Mouse (Mus musculus) yolk sac, embryonic 10.5 days (tissue): ENCODE data around the gene Gm49366.
"Not testable (repeated sequence)": the region's sequence is repeated elsewhere in the genome, so short reads cannot be mapped to it uniquely, and the experiment has no call there.

Experiments
- DNase-seq: peaks from one replicate; pipeline ENCODE4 v3.0.0-alpha.2; 2017; ENCODE audit warnings: low spot score

Gene Gm49366

DNA sequence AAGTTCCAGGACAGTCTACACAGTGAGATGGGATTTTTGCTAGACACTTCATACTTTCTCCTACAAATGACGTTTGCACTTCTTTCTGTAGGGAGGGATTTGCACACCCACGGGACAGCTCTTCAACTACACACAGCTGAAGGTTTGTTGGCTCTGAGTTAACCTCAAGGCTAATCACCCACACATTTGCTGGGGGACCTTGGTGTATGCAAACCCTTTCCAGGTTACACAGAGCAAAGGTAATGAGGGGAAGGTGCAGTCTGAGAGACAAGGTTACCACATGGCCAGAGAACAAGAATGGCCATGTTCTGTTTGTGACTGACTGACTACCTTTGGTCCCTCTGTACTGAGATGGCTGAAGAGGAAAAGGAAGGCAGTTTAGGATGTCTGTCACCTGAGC lies 45.1 kb downstream of the Gm49366 start:
- DNase-seq: no peak

DNA sequence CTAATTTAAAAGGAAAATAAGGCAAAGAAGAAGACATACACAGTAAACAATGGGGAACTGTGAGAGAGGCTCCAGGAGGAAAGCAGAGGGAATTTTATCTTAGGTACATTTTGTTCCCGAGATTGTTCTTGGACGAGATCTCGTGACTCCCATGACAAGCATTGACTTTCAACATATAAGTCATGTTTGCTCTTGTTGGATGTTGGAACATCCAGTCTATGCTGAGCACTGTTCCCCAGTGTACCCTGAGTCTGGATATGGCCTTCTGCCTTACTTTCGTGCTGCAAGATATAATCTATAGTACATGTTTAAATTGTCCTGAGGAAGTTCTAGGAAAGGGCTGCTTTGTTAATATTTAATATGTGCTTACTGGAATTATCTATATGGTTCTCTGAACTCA lies 45.8 kb downstream of the Gm49366 start:
- no peak for DNase-seq

DNA sequence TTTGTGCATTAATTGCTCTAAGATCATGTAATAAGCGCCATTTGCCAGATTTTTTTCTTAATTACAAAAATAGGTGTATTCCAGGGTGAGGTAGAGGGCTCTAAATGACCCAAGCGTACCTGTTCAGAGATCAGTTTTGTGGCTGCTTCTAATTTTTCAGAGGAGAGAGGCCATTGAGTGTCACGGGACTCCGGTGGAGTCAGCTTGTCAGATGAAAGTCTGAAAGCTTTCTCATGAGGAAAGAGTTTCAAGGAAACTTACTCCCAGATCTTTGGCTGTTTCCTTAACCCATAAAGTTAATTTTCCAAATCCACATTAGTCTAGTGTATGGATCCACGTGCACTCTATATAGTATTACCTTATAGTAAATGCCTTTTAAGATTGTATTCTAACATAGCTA lies 55.9 kb downstream of the Gm49366 start:
- DNase-seq: not testable (repeated sequence)

DNA sequence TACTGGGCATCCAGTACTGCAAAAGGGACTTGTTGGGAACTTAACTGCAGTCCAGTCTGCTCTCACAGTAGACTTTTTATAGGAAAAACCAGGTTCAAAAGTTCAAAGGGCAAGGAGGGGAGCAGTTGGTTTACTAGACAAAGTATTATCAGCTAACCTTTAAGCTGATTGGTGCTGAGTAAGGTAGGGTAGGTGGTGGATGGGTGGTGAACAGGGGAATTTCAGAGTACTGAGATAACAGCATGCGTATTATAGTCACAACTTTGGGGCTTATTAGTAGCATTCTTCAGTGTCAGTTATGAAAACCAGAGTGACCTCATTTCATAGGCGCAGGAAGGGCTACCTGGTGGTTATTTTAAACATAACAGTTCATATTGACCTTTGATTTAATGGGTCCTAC lies 60.9 kb downstream of the Gm49366 start:
- DNase-seq: peak; percentile 54

DNA sequence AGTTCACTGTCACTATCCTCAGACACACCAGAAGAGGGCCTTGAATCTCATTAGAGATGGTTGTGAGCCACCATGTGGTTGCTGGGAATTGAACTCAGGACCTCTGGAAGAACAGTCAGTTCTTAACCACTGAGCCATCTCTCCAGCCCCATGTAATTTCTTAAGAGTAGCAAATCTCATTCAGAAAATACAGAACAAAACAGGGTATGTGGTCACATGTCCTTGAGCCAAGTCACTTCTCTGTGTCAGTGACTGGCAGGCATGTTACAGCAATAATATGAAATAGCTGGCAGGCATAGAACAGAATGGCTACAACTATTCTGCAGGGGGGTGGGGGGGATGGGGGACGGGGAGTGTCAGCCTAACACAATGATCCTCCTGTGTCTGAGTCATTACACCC lies 61.3 kb downstream of the Gm49366 start:
- DNase-seq: no peak

DNA sequence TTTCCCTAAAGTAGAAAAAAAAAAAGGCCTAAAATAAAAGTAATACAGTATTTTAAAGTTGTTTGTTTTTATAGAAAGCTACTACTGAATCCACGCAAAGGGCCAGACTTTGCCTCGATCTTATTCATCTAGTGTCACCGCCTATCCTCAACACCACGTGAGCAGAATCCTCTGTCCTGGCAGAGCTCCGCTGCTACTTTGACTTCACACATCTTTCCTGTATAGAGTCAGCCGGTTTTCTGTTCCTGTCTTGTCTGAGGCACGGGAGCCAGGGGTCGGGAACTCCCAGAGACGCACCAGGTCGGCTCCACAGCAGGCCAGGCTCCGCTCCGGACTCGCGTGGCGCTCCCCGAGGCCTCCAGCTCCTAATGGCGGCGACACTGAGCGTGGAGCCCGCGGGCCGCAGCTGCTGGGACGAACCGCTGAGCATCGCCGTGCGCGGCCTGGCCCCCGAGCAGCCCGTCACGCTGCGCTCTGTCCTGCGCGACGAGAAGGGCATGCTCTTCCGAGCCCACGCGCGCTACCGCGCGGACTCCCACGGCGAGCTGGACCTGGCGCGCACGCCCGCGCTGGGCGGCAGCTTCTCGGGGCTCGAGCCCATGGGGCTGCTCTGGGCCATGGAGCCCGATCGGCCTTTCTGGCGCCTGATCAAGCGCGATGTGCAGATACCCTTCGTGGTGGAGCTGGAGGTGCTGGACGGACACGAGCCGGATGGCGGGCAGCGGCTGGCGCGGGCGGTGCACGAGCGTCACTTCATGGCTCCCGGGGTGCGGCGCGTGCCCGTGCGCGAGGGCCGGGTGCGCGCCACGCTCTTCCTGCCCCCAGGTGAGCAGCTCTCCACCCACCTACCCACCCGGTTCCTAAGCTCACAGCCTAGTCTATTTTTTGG lies 62.1 kb downstream of the Gm49366 start, which contains the start of gene Acot6:
Gene Acot6, plus strand, starts transcription at position 51 of the 889 bp plus-strand sequence.
- DNase-seq: peak; percentile 58

DNA sequence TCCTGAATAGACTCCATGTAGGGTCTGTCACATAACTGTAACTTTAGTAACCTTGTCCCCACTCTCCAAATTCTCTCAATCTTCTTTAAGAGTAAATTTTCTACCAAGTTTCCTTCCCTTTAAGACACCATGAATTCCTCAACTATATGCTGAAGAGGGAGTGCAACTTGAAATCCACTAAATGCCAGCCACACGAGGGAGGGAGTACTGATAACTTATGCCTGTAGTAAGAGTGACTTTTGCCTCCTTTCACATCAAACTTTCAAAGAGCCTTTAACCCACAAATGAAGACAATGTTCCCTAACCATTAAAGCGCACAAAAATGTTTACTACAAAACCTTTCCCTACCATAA lies 62.7 kb downstream of the Gm49366 start:
- DNase-seq: no peak

DNA sequence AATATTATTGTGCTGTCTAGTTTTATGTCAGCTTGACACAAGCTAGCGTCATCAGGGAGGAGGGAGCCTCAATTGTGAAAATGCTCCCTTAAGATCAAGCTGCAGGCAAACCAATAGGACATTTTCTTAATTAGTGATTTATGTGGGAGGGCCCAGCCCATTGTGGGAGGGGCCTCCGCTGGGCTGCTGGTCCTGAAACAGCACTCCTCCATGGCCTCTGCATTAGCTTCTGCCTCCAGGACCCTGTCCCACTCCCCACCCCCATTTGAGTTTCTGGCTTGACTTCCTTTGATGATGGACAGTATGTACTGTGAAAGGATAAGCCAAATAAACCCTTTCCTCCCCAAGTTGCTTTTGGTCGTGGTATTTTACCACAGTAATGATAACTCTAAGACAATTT lies 68.3 kb downstream of the Gm49366 start:
- no peak for DNase-seq

DNA sequence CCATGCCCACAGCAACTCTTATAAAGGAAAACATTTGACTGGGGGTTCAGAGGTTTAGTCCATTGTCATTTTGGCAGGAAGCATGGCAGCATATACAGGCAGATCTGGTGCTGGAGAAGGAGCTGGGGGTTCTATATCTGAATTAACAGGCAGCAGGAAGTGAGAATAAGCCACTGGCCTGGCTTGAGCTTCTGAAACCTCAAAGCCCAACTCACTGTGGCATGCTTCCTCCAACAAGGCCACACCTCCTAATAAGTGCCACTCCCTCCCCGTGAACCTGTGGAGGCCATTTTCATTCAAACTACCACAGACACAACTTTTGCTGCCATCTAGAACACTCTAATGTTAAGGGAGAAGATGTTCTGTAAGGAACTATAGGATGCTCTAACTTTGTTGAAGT lies 69.0 kb downstream of the Gm49366 start:
- no peak for DNase-seq
